In the genomic region with DNA sequence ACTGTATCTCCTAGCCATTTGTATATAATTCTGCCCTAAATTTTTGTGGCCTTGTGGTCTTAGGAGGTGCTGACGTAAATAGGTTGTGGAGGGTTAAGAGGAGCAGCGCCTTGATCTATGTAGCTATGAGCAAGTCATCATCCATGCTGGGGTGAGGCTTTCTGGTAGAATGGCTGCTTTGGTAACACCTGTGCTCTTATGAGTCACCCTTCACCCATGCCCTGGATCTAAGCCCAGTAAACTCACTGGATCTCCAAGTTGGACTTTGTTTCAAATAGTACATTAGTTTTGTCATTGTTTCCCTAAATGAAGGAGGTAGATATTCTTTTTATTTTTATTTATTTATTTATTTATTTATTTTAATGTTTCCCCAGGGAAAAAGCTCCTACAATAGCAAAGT, we compare ENCODE assay signal across 23 mouse cellular contexts. TPM values are rescaled to one million over a fixed set of nuclear protein-coding genes. Genes with fewer than 3 reads are reported as not detected.
DNase-seq lines count a peak whose midpoint lies in the region; TF ChIP-seq lines count a peak whose summit lies in the region.
"Had no signal": no experiment of that assay in that cellular context is flagged by ENCODE, and none has a peak within 500 bp of the region (broad histone marks: within the 10 kb centered on the region; RNA-seq: fewer than 3 reads in every experiment).

No protein-coding gene starts in this region.

- no peaks in the 10 kb centered on the region for H3K79me3 ChIP-seq in C2C12 (ENCODE audit: low read depth)

- no peak overlapping the region for H3K4me3 ChIP-seq in liver, adult 2 months (ENCODE audit: insufficient read depth, low read depth, low read length)
- H3K4me3 ChIP-seq in C2C12 (ENCODE audit: insufficient read depth, poor library complexity, severe bottlenecking) = no peak overlapping the region
- no peak overlapping the region for H3K4me3 ChIP-seq in small intestine, adult 2 months (ENCODE audit: low read depth, low read length)
- H3K4me3 ChIP-seq: embryonic facial prominence, embryonic 12.5 days; embryonic facial prominence, embryonic 15.5 days; gastrocnemius, adult 2 months; heart, embryonic 12.5 days; heart, embryonic 15.5 days; hindbrain, embryonic 10.5 days; hindbrain, embryonic 13.5 days had no signal

- no peak for TF ChIP-seq POLR2A in liver, adult 2 months (IDR thresholded peaks at IDR 0.05; ENCODE audit: extremely low read depth, insufficient read depth, low read length)
- no peak for TF ChIP-seq POLR2A in small intestine, adult 2 months (IDR thresholded peaks at IDR 0.05; ENCODE audit: low read depth, low read length)

- H3ac ChIP-seq in C2C12 (ENCODE audit: control insufficient read depth, insufficient read length, low read depth) = no peak overlapping the region

- no peaks in the 10 kb centered on the region for H3K79me2 ChIP-seq in liver, adult 2 months (ENCODE audit: control insufficient read depth, insufficient read depth, low read length)
- no peaks in the 10 kb centered on the region for H3K79me2 ChIP-seq in C2C12 (ENCODE audit: control insufficient read depth, insufficient read depth)

- H3K4me1 ChIP-seq in liver, adult 2 months (ENCODE audit: control insufficient read depth, insufficient read depth, low read length) = peaks cover 10% of the 10 kb centered on the region
- H3K4me1 ChIP-seq in small intestine, adult 2 months (ENCODE audit: control insufficient read depth, insufficient read depth, insufficient read length, low read length) = peaks cover 8% of the 10 kb centered on the region
- H3K4me1 ChIP-seq: embryonic facial prominence, embryonic 12.5 days; embryonic facial prominence, embryonic 15.5 days; heart, embryonic 12.5 days; heart, embryonic 15.5 days; hindbrain, embryonic 10.5 days; hindbrain, embryonic 13.5 days had no signal

- no peak overlapping the region for H3K9ac ChIP-seq in liver, adult 2 months (ENCODE audit: low read depth, low read length)
- H3K9ac ChIP-seq: embryonic facial prominence, embryonic 12.5 days; embryonic facial prominence, embryonic 15.5 days; forebrain, postnatal 0 days; heart, embryonic 12.5 days; heart, embryonic 15.5 days; hindbrain, embryonic 13.5 days had no signal

- no peaks in the 10 kb centered on the region for H3K27me3 ChIP-seq in liver, adult 2 months (ENCODE audit: control insufficient read depth, insufficient read depth, low read length)
- H3K27me3 ChIP-seq in C2C12 (ENCODE audit: control insufficient read depth, insufficient read depth, insufficient read length) = no peaks in the 10 kb centered on the region
- no peaks in the 10 kb centered on the region for H3K27me3 ChIP-seq in small intestine, adult 2 months (ENCODE audit: control insufficient read depth, insufficient read depth, low read length)
- H3K27me3 ChIP-seq: embryonic facial prominence, embryonic 12.5 days; embryonic facial prominence, embryonic 15.5 days; heart, embryonic 12.5 days; heart, embryonic 15.5 days; hindbrain, embryonic 13.5 days had no signal

- DNase-seq in liver, adult 2 months (ENCODE audit: extremely low read depth, low read depth, low spot score) = peak; percentile 80
- no peak for DNase-seq in liver
- no peak for DNase-seq in adrenal gland, postnatal 10 days
- no peak for DNase-seq in adrenal gland, postnatal 14 days
- DNase-seq: adrenal gland, adult 8-10 months; cerebellum, adult 11 months; cerebellum, adult 2 months; cerebellum, adult 9-11 months; cerebellum, postnatal 25 days; forebrain, postnatal 0 days; gastrocnemius, adult 2 months; gastrocnemius, postnatal 14 days; heart, adult 18-20 months; heart, postnatal 10 days; heart, postnatal 36 days had no signal

- TF ChIP-seq CTCF in liver, adult 2 months (IDR thresholded peaks at IDR 0.05; ENCODE audit: low read depth, low read length) = no peak
- no peak for TF ChIP-seq CTCF in C2C12 (IDR thresholded peaks at IDR 0.05; ENCODE audit: control insufficient read depth, insufficient read depth, insufficient read length)
- TF ChIP-seq CTCF in small intestine, adult 2 months (IDR thresholded peaks at IDR 0.05; ENCODE audit: extremely low read depth, insufficient read length, insufficient replicate concordance, low read depth, low read length) = no peak

- WGBS in liver, adult 2 months = 89% methylated on average over 2 of the region's 2 CpGs
- WGBS in small intestine, adult 2 months = 55% methylated on average over 2 of the region's 2 CpGs

- peak overlapping the region; percentile 55 for H3K27ac ChIP-seq in liver, adult 2 months (replicated peaks; ENCODE audit: insufficient read depth, low read depth, low read length)
- peak overlapping the region; percentile 63; the same call in 1 of the 2 replicates for H3K27ac ChIP-seq in small intestine, adult 2 months (ENCODE audit: insufficient read depth, low read depth, low read length)
- H3K27ac ChIP-seq: embryonic facial prominence, embryonic 12.5 days; embryonic facial prominence, embryonic 15.5 days; gastrocnemius, adult 2 months; heart, embryonic 15.5 days; hindbrain, embryonic 10.5 days; hindbrain, embryonic 13.5 days had no signal

- H3K36me3 ChIP-seq in liver, adult 2 months (ENCODE audit: control insufficient read depth, insufficient read depth, low read length) = no peaks in the 10 kb centered on the region
- H3K36me3 ChIP-seq in C2C12 (ENCODE audit: control insufficient read depth, insufficient read depth) = no peaks in the 10 kb centered on the region
- H3K36me3 ChIP-seq in small intestine, adult 2 months (ENCODE audit: control insufficient read depth, insufficient read depth, low read length) = no peaks in the 10 kb centered on the region
- H3K36me3 ChIP-seq: embryonic facial prominence, embryonic 12.5 days; embryonic facial prominence, embryonic 15.5 days; heart, embryonic 12.5 days; heart, embryonic 15.5 days; hindbrain, embryonic 10.5 days; hindbrain, embryonic 13.5 days had no signal

TF ChIP-seq in C2C12, 6 proteins besides CTCF, POLR2A, EP300 and RAD21:
- TF ChIP-seq USF1 (IDR thresholded peaks at IDR 0.05; ENCODE audit: low read depth) = no peak
- no peak for TF ChIP-seq FOSL1 (IDR thresholded peaks at IDR 0.05; ENCODE audit: insufficient read depth, low read length, poor library complexity, severe bottlenecking)
- TF ChIP-seq CEBPB (IDR thresholded peaks at IDR 0.05; ENCODE audit: low read depth) = no peak
- peak; percentile 34 for TF ChIP-seq MYOD1 (IDR thresholded peaks at IDR 0.05; ENCODE audit: control insufficient read depth, insufficient read length, low read depth)
- TF ChIP-seq MAX (IDR thresholded peaks at IDR 0.05) = no peak
- TF ChIP-seq MYOG (IDR thresholded peaks at IDR 0.05; ENCODE audit: control insufficient read depth, extremely low read depth, insufficient read length) = no peak

RNA-seq across cellular contexts. Expression of gene Lcorl, which starts 47.3 kb away (rescaled TPM):
- total RNA-seq in liver, adult 2 months (2014; rRNA removed) = 11.5 TPM in 2 replicates
- 1.7 and 4.3 TPM in 2 replicates for polyA plus RNA-seq in liver, adult 2 months (2012; rRNA removed)
- 1.2 TPM for polyA plus RNA-seq in C2C12 (2012; fragmentation: generic; extraction: Trizol)
- polyA plus RNA-seq in small intestine, adult 2 months (2012; rRNA removed) = 1.2 and 2.2 TPM in 2 replicates
- total RNA-seq in adrenal gland, postnatal 10 days (2021) = 10 to 100 TPM; 24.4 to 28.7 TPM
- total RNA-seq in adrenal gland, postnatal 14 days (2021) = 24.1 and 29.9 TPM in 2 replicates
